8 mouse cellular contexts compared by ENCODE assay signal in genomic region chr19:10949112-10949511, GRCm38 (mm10). TPM values are rescaled to one million over a fixed set of nuclear protein-coding genes. Genes with fewer than 3 reads are reported as not detected.
A peak's percentile ranks its signal among the peaks of the same experiment; 100 is the strongest.
DNase-seq lines count a peak whose midpoint lies in the region; ATAC-seq and TF ChIP-seq lines count a peak whose summit lies in the region.

Gene Ccdc86 (minus strand): TSS chr19:10949266.

- peak within 1 kb of the TSS; percentile 88 for H3K9ac ChIP-seq in kidney, embryonic 14.5 days (ENCODE audit: low read depth, low read length)
- peak within 1 kb of the TSS; percentile 59 for H3K9ac ChIP-seq in limb, embryonic 15.5 days

- peak; percentile 75; the same call in 1 of the 2 replicates for TF ChIP-seq POLR2A in bone marrow macrophage, adult 2 months (IDR thresholded peaks at IDR 0.05; ENCODE audit: borderline replicate concordance, low read depth, low read length)
- TF ChIP-seq POLR2A in embryonic fibroblast, embryonic 13.5 days (IDR thresholded peaks at IDR 0.05; ENCODE audit: low read depth, low read length): peak; percentile 66

- H3K4me1 ChIP-seq in bone marrow macrophage, adult 2 months (ENCODE audit: control insufficient read depth, insufficient read depth, low read length): peaks cover 51% of the 10 kb centered on the region
- H3K4me1 ChIP-seq in embryonic fibroblast, embryonic 13.5 days (ENCODE audit: control insufficient read depth, insufficient read depth, low read length): peaks cover 11% of the 10 kb centered on the region
- H3K4me1 ChIP-seq in kidney, embryonic 14.5 days (ENCODE audit: control insufficient read depth, insufficient read depth, low read length): peaks cover 25% of the 10 kb centered on the region
- H3K4me1 ChIP-seq in limb, embryonic 15.5 days: peaks cover 28% of the 10 kb centered on the region

- peaks cover 14% of the 10 kb centered on the region for H3K36me3 ChIP-seq in kidney, embryonic 14.5 days (ENCODE audit: control insufficient read depth, insufficient read depth, low read length)
- peaks cover 16% of the 10 kb centered on the region for H3K36me3 ChIP-seq in limb, embryonic 15.5 days

- peak; percentile 97 for ATAC-seq in kidney, embryonic 14.5 days (ENCODE audit: low FRiP score, low TSS enrichment)
- peak; percentile 92 for ATAC-seq in limb, embryonic 15.5 days (ENCODE audit: insufficient number of reproducible peaks, low FRiP score, low TSS enrichment, low read depth)

- peak within 1 kb of the TSS; percentile 91 for H3K4me3 ChIP-seq in bone marrow macrophage, adult 2 months (ENCODE audit: insufficient read depth, low read length)
- peak within 1 kb of the TSS; percentile 84 for H3K4me3 ChIP-seq in embryonic fibroblast, embryonic 13.5 days (ENCODE audit: insufficient read depth, low read length)
- peak within 1 kb of the TSS; percentile 86 for H3K4me3 ChIP-seq in kidney, embryonic 14.5 days (ENCODE audit: low read length)
- peak within 1 kb of the TSS; percentile 63 for H3K4me3 ChIP-seq in limb, embryonic 15.5 days

- peak; percentile 98 for DNase-seq in A20 (ENCODE audit: low read depth, low spot score)
- DNase-seq in heart, adult 9 months (ENCODE audit: low spot score in 2 of 2): peak; percentile 93 to 95
- DNase-seq in monocyte, adult 2 months (ENCODE audit: low read depth in 1 of 2, low spot score in 2 of 2): peak; percentile 89 to 90
- DNase-seq in spleen, postnatal 36 days (ENCODE audit: low spot score in 2 of 2): peak; percentile 94 to 96

- no peaks in the 10 kb centered on the region for H3K27me3 ChIP-seq in kidney, embryonic 14.5 days (ENCODE audit: control insufficient read depth, insufficient read depth, low read length)
- H3K27me3 ChIP-seq in limb, embryonic 15.5 days: peaks cover 8% of the 10 kb centered on the region; the same call in 1 of the 2 replicates

- peak within 1 kb of the TSS; percentile 99 for H3K4me2 ChIP-seq in kidney, embryonic 14.5 days (replicated peaks; ENCODE audit: low read depth, low read length)
- H3K4me2 ChIP-seq in limb, embryonic 15.5 days: peak within 1 kb of the TSS; percentile 95

- TF ChIP-seq CTCF in bone marrow macrophage, adult 2 months (IDR thresholded peaks at IDR 0.05; ENCODE audit: low read depth, low read length): no peak
- TF ChIP-seq CTCF in embryonic fibroblast, embryonic 13.5 days (IDR thresholded peaks at IDR 0.05; ENCODE audit: borderline replicate concordance, insufficient read depth, low read length): no peak

- under 1% methylated on average over 30 of the region's 30 CpGs for WGBS in kidney, embryonic 14.5 days
- under 1% methylated on average over 30 of the region's 30 CpGs for WGBS in limb, embryonic 15.5 days

- H3K27ac ChIP-seq in bone marrow macrophage, adult 2 months (ENCODE audit: insufficient read depth, low read depth, low read length): peak within 1 kb of the TSS; percentile 72
- 0 out of 2 replicates have a peak within 1 kb of the TSS, but pooled peaks have one; percentile 17 for H3K27ac ChIP-seq in embryonic fibroblast, embryonic 13.5 days (ENCODE audit: insufficient read depth, low read length)
- 0 out of 2 replicates have a peak within 1 kb of the TSS, but pooled peaks have one; percentile 12 for H3K27ac ChIP-seq in kidney, embryonic 14.5 days (ENCODE audit: low read depth, low read length)
- peak within 1 kb of the TSS; percentile 58 for H3K27ac ChIP-seq in limb, embryonic 15.5 days

- no peaks in the 10 kb centered on the region for H3K9me3 ChIP-seq in kidney, embryonic 14.5 days (ENCODE audit: control insufficient read depth, low read length)
- H3K9me3 ChIP-seq in limb, embryonic 15.5 days: no peaks in the 10 kb centered on the region

RNA-seq across cellular contexts. Expression of gene Ccdc86, which starts in this region (rescaled TPM):
- 11.1 and 11.6 TPM in 2 replicates for polyA plus RNA-seq in bone marrow macrophage, adult 2 months (2012; ENCODE audit: insufficient read depth, insufficient read length, missing spikeins)
- 12.3 and 13.1 TPM in 2 replicates for polyA plus RNA-seq in embryonic fibroblast, embryonic 13.5 days (2011; ENCODE audit: insufficient read length, low read depth, missing spikeins)
- 26.0 and 32.7 TPM in 2 replicates for polyA plus RNA-seq in kidney, embryonic 14.5 days (2014; fragmentation: Nextera tagmentation; extraction: Ambion mirVana)
- 25.4 and 28.7 TPM in 2 replicates for polyA plus RNA-seq in limb, embryonic 15.5 days (2015; fragmentation: Nextera tagmentation; extraction: Ambion mirVana)

Comparison
In these comparisons a context has a peak if more than half of its experiments do, and no peak if none do; other contexts are left out.
1. Peak in every context shown above with its lines: DNase-seq, ATAC-seq, H3K4me3 ChIP-seq and H3K27ac ChIP-seq.
2. H3K27ac ChIP-seq: peak in every context shown above with its lines; median percentile 72 in bone marrow macrophage, adult 2 months; 58 in limb, embryonic 15.5 days; 17 in embryonic fibroblast, embryonic 13.5 days; 12 in kidney, embryonic 14.5 days.